Mouse (Mus musculus) liver, embryonic 11.5 days (tissue): ENCODE measurements around the gene Aars. TPM values are rescaled to one million over a fixed set of nuclear protein-coding genes. Genes with fewer than 3 reads are reported as not detected.

Experiments used
- ATAC-seq: fragments of 200-750 bp; cut with Nextera tagmentation; replicated peaks from 2 replicates; pipeline ENCODE4 v1.8.0; 2017; ENCODE audit warnings: moderate number of reproducible peaks, mild to moderate bottlenecking, moderate TSS enrichment, moderate library complexity; ENCODE audit not compliant: low FRiP score
- DNase-seq: peaks from one replicate; pipeline ENCODE4 v3.0.0-alpha.2; 2017; ENCODE audit warnings: low spot score
- H3K27ac ChIP-seq: fragments of 300-500 bp; sonication (generic); 2 replicates; pipeline ENCODE4 v1.5.1; 2014; ENCODE audit warnings: mild to moderate bottlenecking, low read depth, low read length, control low read depth
- H3K27me3 ChIP-seq: fragments of 300-500 bp; sonication (generic); replicated peaks from 2 replicates; pipeline ENCODE4 v1.6.1; 2014; ENCODE audit warnings: low read length, mixed read lengths; ENCODE audit not compliant: control insufficient read depth, insufficient read depth
- H3K36me3 ChIP-seq: fragments of 300-500 bp; sonication (generic); 2 replicates; pipeline ENCODE4 v1.6.1; 2014; ENCODE audit warnings: mild to moderate bottlenecking, low read length, moderate library complexity, mixed read lengths; ENCODE audit not compliant: control insufficient read depth, insufficient read depth
- H3K4me1 ChIP-seq: fragments of 300-500 bp; sonication (generic); replicated peaks from 2 replicates; pipeline ENCODE4 v1.6.1; 2014; ENCODE audit warnings: low read length, mixed read lengths; ENCODE audit not compliant: control insufficient read depth, insufficient read depth
- H3K4me2 ChIP-seq: fragments of 300-500 bp; sonication (generic); 2 replicates; pipeline ENCODE4 v1.6.1; 2014; ENCODE audit warnings: mild to moderate bottlenecking, control low read depth, moderate library complexity
- H3K4me3 ChIP-seq: fragments of 300-500 bp; sonication (generic); 2 replicates; pipeline ENCODE4 v1.5.1; 2014; ENCODE audit warnings: low read depth, low read length, control low read depth
- H3K9ac ChIP-seq: fragments of 300-500 bp; sonication (generic); 2 replicates; pipeline ENCODE4 v1.6.1; 2014; ENCODE audit warnings: low read depth, low read length, control low read depth
- H3K9me3 ChIP-seq: fragments of 300-500 bp; sonication (generic); 2 replicates; pipeline ENCODE4 v1.6.1; 2016; ENCODE audit warnings: low read length, inconsistent platforms, mixed read lengths; ENCODE audit not compliant: control insufficient read depth
- WGBS: fragments of 180-500 bp; shearing (Covaris S2); extraction: QIAGEN DNeasy Blood & Tissue Kit; methylation state at CpG from one replicate; pipeline ENCODE4 v1.1.7; 2014; 5-methylcytosine and 5-hydroxymethylcytosine counted together
- polyA plus RNA-seq: library from polyadenylated mRNA; unstranded; fragments of >200 nt; fragmentation: Nextera tagmentation; extraction: Ambion mirVana; gene quantifications from 2 replicates; pipeline ENCODE4 v1.2.1, GENCODE M21; 2014

Aars gene
- polyA plus RNA-seq, 1 experiment from 2014 or later: 86.5 TPM

GRCm38 (mm10) chr8:111044003-111044734 is 11.2 kb downstream of the Aars start:
- H3K36me3 ChIP-seq: peaks cover 81% of the 10 kb centered on the region
- no peak overlapping the region for H3K27ac ChIP-seq
- H3K9ac ChIP-seq: no peak overlapping the region
- no peaks in the 10 kb centered on the region for H3K9me3 ChIP-seq
- no peaks in the 10 kb centered on the region for H3K27me3 ChIP-seq
- no peak for DNase-seq
- H3K4me1 ChIP-seq: no peaks in the 10 kb centered on the region
- H3K4me2 ChIP-seq: no peak overlapping the region
- H3K4me3 ChIP-seq: no peak overlapping the region
- WGBS: 48% methylated on average over 2 of the region's 2 CpGs
- no peak for ATAC-seq

DNA sequence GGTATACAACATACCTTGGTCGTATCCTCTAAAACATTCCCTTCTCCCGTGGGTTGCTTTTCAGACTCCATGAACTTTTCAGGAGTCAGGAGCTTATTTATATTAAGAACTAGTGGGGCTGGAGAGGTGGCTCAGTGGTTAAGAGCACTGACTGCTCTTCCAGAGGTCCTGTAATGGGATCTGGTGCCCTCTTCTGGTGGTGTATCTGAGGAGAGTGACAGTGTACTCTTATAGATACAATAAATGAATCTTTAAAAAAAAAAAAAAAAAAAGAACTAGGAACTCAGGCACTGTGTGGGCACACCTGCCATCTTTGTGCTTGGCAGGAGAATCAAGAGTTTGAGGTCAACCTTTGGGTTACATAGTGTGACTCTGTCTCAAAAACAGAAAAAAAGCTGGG is 15.8 kb downstream of the Aars start:
- Histone ChIP-seq H3K9ac (no peak overlapping the region), H3K4me3 (no peak overlapping the region), H3K27ac (no peak overlapping the region), H3K9me3 (no peaks in the 10 kb centered on the region), H3K27me3 (no peaks in the 10 kb centered on the region), H3K4me1 (no peaks in the 10 kb centered on the region), H3K36me3 (peaks cover 86% of the 10 kb centered on the region), H3K4me2 (no peak overlapping the region)
- 87% methylated on average over 2 of the region's 2 CpGs for WGBS
- ATAC-seq (no peak), DNase-seq (no peak)

DNA sequence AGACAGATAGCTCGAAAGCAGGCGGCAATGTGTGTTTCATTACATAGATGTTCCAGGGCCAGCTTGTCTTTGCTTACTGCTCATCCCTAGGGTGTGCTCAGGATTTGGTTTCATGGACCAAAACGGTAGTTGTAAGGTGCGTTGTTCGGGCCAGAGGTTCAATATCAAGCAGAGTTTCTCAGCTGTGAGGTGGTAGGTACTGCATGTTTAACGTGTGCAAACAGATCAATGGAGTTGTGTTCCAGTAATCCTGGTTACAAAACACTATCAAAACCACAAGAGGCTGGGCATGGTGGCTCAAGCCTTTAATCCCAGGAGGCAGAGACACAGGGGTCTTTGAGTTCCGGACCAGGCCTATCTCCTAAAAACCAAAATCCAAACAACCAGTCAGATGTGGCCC is 16.2 kb downstream of the Aars start:
- Histone ChIP-seq H3K9ac (no peak overlapping the region), H3K4me3 (no peak overlapping the region), H3K27me3 (no peaks in the 10 kb centered on the region), H3K4me1 (no peaks in the 10 kb centered on the region), H3K27ac (no peak overlapping the region), H3K4me2 (no peak overlapping the region), H3K9me3 (no peaks in the 10 kb centered on the region), H3K36me3 (peaks cover 88% of the 10 kb centered on the region)
- ATAC-seq: no peak
- WGBS: 92% methylated on average over 7 of the region's 7 CpGs
- DNase-seq: no peak

DNA sequence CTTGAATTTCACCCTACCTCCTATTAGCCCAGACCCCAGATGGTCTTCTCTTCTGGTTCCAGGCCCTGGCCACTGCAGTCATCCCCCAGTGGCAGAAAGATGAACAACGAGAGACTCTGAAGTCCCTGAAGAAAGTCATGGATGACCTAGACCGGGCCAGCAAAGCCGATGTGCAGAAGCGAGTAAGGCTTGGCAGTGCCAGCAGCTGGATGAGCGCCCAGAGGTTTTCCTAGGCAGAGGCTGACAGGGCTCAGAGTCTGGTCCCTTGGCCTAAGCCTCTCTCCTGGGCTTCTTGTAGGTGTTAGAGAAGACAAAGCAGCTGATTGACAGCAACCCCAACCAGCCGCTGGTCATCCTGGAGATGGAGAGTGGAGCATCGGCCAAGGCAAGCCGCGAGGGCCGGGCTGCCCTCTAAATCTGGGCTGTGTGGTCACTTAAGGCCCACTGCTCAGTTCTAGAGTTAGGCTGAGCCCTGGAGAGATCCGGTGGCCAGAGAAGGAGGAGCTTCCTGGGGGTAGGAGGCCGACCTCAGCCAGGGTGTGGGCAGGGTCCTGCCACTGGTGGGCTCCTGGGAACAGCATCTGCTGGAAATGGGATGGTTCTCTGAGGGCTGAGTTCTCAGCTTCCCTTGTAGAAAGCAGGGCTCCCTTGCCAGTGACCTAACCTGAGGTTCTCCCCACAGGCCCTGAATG is 21.0 kb downstream of the Aars start:
- 95% methylated on average over 12 of the region's 12 CpGs for WGBS
- H3K27me3 ChIP-seq: no peaks in the 10 kb centered on the region
- H3K36me3 ChIP-seq: peaks cover 63% of the 10 kb centered on the region
- DNase-seq: no peak
- ATAC-seq: no peak
- no peak overlapping the region for H3K4me2 ChIP-seq
- H3K4me3 ChIP-seq: no peak overlapping the region
- H3K9ac ChIP-seq: no peak overlapping the region
- H3K27ac ChIP-seq: no peak overlapping the region
- no peaks in the 10 kb centered on the region for H3K9me3 ChIP-seq
- peaks cover 25% of the 10 kb centered on the region for H3K4me1 ChIP-seq

DNA sequence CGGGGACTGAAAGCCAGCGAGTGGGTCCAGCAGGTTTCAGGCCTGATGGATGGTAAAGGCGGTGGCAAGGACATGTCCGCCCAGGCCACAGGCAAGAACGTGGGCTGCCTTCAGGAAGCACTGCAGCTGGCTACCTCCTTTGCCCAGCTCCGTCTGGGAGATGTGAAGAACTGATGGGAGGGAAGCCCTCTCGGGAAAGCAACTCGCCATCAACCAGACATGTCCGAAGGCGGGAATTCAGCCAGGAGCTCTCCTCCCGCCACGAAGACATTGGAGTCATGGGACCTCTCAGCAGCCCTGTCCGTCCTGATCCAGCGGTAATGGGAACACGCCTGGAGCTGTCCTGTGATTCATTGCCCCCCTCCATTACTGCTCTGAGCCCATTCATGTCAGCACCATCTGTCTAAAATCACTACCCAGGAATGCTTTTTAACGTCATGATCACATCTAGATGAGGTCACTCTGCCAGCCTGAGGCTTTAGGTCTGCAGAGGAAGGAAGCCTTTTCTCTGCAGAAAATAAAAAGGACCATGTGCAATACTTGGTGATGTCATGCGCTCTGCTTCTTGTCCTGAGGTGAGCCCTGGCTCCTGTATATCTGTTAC is 22.2 kb downstream of the Aars start:
- 89% methylated on average over 17 of the region's 17 CpGs for whole genome bisulfite sequencing
- no peak overlapping the region for H3K4me3 ChIP-seq
- no peak overlapping the region for H3K9ac ChIP-seq
- no peaks in the 10 kb centered on the region for H3K9me3 ChIP-seq
- no peak for DNase-seq
- H3K27ac ChIP-seq: no peak overlapping the region
- H3K4me2 ChIP-seq: no peak overlapping the region
- H3K4me1 ChIP-seq: peaks cover 28% of the 10 kb centered on the region
- peaks cover 51% of the 10 kb centered on the region for H3K36me3 ChIP-seq
- ATAC-seq: no peak
- H3K27me3 ChIP-seq: no peaks in the 10 kb centered on the region

DNA sequence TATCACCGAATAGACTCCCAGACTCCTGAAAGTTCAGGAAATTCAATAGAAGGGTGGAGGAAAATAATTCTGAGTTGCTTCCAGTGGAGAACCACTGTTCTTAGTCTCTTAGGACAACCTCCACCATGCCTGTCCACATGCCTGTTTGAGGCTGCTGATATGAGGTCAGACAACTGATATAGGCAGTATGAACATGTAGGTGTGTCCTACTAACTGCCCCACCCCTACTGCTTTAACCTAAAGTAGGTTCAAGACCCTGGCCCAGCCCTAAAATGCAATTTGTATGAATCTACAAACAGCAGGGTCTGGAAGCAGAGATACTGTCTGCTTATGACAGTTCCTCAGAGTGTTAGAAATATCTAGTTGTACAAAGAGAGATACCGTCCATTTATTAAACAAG is 22.7 kb downstream of the Aars start:
- Histone ChIP-seq H3K27me3 (no peaks in the 10 kb centered on the region), H3K27ac (0 out of 2 replicates have a peak overlapping the region, but pooled peaks have one; percentile 91), H3K9ac (0 out of 2 replicates have a peak overlapping the region, but pooled peaks have one; percentile 96), H3K4me3 (peak overlapping the region; percentile 95), H3K9me3 (no peaks in the 10 kb centered on the region), H3K4me2 (peak overlapping the region; percentile 8; the same call in 1 of the 2 replicates), H3K4me1 (peaks cover 31% of the 10 kb centered on the region), H3K36me3 (peaks cover 46% of the 10 kb centered on the region)
- ATAC-seq (peak; percentile 59), DNase-seq (no peak)
- 65% methylated on average over 2 of the region's 2 CpGs for whole genome bisulfite sequencing

- Histone ChIP-seq H3K4me3 (peak within 1 kb of the TSS; percentile 95), H3K4me2 (peak within 1 kb of the TSS; percentile 97), H3K27ac (peak within 1 kb of the TSS; percentile 91), H3K36me3 (peaks cover 46% of the 10 kb centered on the region), H3K9ac (peak within 1 kb of the TSS; percentile 96), H3K9me3 (no peaks in the 10 kb centered on the region), H3K4me1 (peaks cover 36% of the 10 kb centered on the region), H3K27me3 (no peaks in the 10 kb centered on the region)
- ATAC-seq: peak; percentile 90
- under 1% methylated on average over 66 of the region's 68 CpGs for WGBS
- DNase-seq: peak; percentile 90
These were observed 23.3 kb downstream of the Aars start, which contains the start of gene Exosc6 for GRCm38 (mm10) chr8:111056158-111056663. Gene Exosc6 (plus strand): TSS chr8:111056339.

- DNase-seq (peak; percentile 63), ATAC-seq (peak; percentile 53)
- Histone ChIP-seq H3K27me3 (no peaks in the 10 kb centered on the region), H3K4me2 (peak overlapping the region; percentile 97), H3K27ac (peak overlapping the region; percentile 91), H3K4me1 (peaks cover 40% of the 10 kb centered on the region), H3K36me3 (peaks cover 41% of the 10 kb centered on the region), H3K9me3 (no peaks in the 10 kb centered on the region), H3K4me3 (peak overlapping the region; percentile 95), H3K9ac (peak overlapping the region; percentile 96)
- under 1% methylated on average over 59 of the region's 63 CpGs for WGBS
These were observed 23.8 kb downstream of the Aars start for GRCm38 (mm10) chr8:111056691-111057293.
